Mouse (Mus musculus) lung, embryonic 15.5 days (tissue): Measurements from ENCODE around the gene Zc3h10. TPM values are rescaled to one million over a fixed set of nuclear protein-coding genes. Genes with fewer than 3 reads are reported as not detected.
A peak's percentile ranks its signal among the peaks of the same experiment; 100 is the strongest.

Experiments used
- ATAC-seq: fragments of 200-750 bp; cut with Nextera tagmentation; 2 replicates; pipeline ENCODE4 v1.8.0; 2017; ENCODE audit warnings: moderate number of reproducible peaks, borderline replicate concordance; ENCODE audit not compliant: low FRiP score, low TSS enrichment; ENCODE audit errors: extremely low read depth
- H3K27ac ChIP-seq: fragments of 300-500 bp; sonication (generic); 2 replicates; pipeline ENCODE4 v1.5.1; 2015; ENCODE audit warnings: moderate library complexity, mild to moderate bottlenecking, inconsistent platforms
- H3K27me3 ChIP-seq: fragments of 300-500 bp; sonication (generic); 2 replicates; pipeline ENCODE4 v1.6.1; 2015; ENCODE audit warnings: inconsistent platforms
- H3K36me3 ChIP-seq: fragments of 300-500 bp; sonication (generic); 2 replicates; pipeline ENCODE4 v1.6.1; 2015; ENCODE audit warnings: inconsistent platforms
- H3K4me1 ChIP-seq: fragments of 300-500 bp; sonication (generic); 2 replicates; pipeline ENCODE4 v1.6.1; 2015; ENCODE audit warnings: inconsistent platforms
- H3K4me2 ChIP-seq: fragments of 300-500 bp; sonication (generic); 2 replicates; pipeline ENCODE4 v1.6.1; 2015; ENCODE audit warnings: inconsistent platforms, mild to moderate bottlenecking, moderate library complexity
- H3K4me3 ChIP-seq: fragments of 300-500 bp; sonication (generic); 2 replicates; pipeline ENCODE4 v1.5.1; 2015; ENCODE audit warnings: mild to moderate bottlenecking, inconsistent platforms
- H3K9ac ChIP-seq: fragments of 300-500 bp; sonication (generic); 2 replicates; pipeline ENCODE4 v1.6.1; 2015; ENCODE audit warnings: inconsistent platforms
- H3K9me3 ChIP-seq: fragments of 300-500 bp; sonication (generic); 2 replicates; pipeline ENCODE4 v1.6.1; 2016; ENCODE audit warnings: inconsistent platforms
- WGBS: fragments of 180-500 bp; shearing (Covaris S2); methylation state at CpG from one replicate; pipeline ENCODE4 v1.1.7; 2015; 5-methylcytosine and 5-hydroxymethylcytosine counted together
- polyA plus RNA-seq: library from polyadenylated mRNA; unstranded; fragments of >200 nt; fragmentation: Nextera tagmentation; extraction: Ambion mirVana; gene quantifications from 2 replicates; pipeline ENCODE4 v1.2.1, GENCODE M21; 2015

Zc3h10 gene
- polyA plus RNA-seq, 1 experiment from 2014 or later = 14.9 TPM

- Histone ChIP-seq H3K9ac (no peak overlapping the region), H3K27ac (no peak overlapping the region), H3K4me1 (peaks cover 11% of the 10 kb centered on the region; the same call in 1 of the 2 replicates), H3K36me3 (no peaks in the 10 kb centered on the region), H3K9me3 (no peaks in the 10 kb centered on the region), H3K4me2 (no peak overlapping the region), H3K27me3 (no peaks in the 10 kb centered on the region), H3K4me3 (no peak overlapping the region)
- 69% methylated on average over 3 of the region's 3 CpGs for WGBS
- no peak for ATAC-seq
Observed at GRCm38 (mm10) chr10:128504012-128504411, 43.6 kb downstream of the Zc3h10 start.

GRCm38 (mm10) chr10:128503532-128503931 lies 44.0 kb downstream of the Zc3h10 start:
- Histone ChIP-seq H3K4me3 (no peak overlapping the region), H3K27ac (no peak overlapping the region), H3K9me3 (no peaks in the 10 kb centered on the region), H3K4me2 (no peak overlapping the region), H3K4me1 (peaks cover 11% of the 10 kb centered on the region; the same call in 1 of the 2 replicates), H3K27me3 (no peaks in the 10 kb centered on the region), H3K9ac (no peak overlapping the region), H3K36me3 (no peaks in the 10 kb centered on the region)
- no peak for ATAC-seq
- 69% methylated on average over 8 of the region's 8 CpGs for WGBS

- Histone ChIP-seq H3K9me3 (no peaks in the 10 kb centered on the region), H3K4me1 (peaks cover 16% of the 10 kb centered on the region), H3K36me3 (no peaks in the 10 kb centered on the region), H3K4me3 (no peak overlapping the region), H3K9ac (no peak overlapping the region), H3K27me3 (no peaks in the 10 kb centered on the region), H3K4me2 (no peak overlapping the region), H3K27ac (no peak overlapping the region)
- WGBS = 69% methylated on average over 5 of the region's 5 CpGs
- ATAC-seq = no peak
Observed at GRCm38 (mm10) chr10:128502341-128502740, 45.2 kb downstream of the Zc3h10 start.

GRCm38 (mm10) chr10:128499116-128499671 lies 48.4 kb downstream of the Zc3h10 start:
- ATAC-seq = peak; percentile 36
- WGBS = 2% methylated on average over 21 of the region's 21 CpGs
- peak overlapping the region; percentile 75 for H3K4me2 ChIP-seq

GRCm38 (mm10) chr10:128498590-128498989 lies 49.0 kb downstream of the Zc3h10 start, which contains the start of gene Myl6b:
TSS of gene Myl6b (minus strand) at chr10:128498685.
- WGBS = under 1% methylated on average over 27 of the region's 27 CpGs
- peaks cover 22% of the 10 kb centered on the region for H3K4me1 ChIP-seq
- peak within 1 kb of the TSS; percentile 89 for H3K27ac ChIP-seq
- no peaks in the 10 kb centered on the region for H3K9me3 ChIP-seq
- peak within 1 kb of the TSS; percentile 75 for H3K4me2 ChIP-seq
- peak within 1 kb of the TSS; percentile 54 for H3K4me3 ChIP-seq
- ATAC-seq = peak; percentile 92
- H3K9ac ChIP-seq = peak within 1 kb of the TSS; percentile 45
- no peaks in the 10 kb centered on the region for H3K36me3 ChIP-seq
- H3K27me3 ChIP-seq = no peaks in the 10 kb centered on the region

More at GRCm38 (mm10) chr10:128499116-128499671, 48.4 kb downstream of the Zc3h10 start:
- Histone ChIP-seq H3K36me3 (no peaks in the 10 kb centered on the region), H3K27me3 (no peaks in the 10 kb centered on the region), H3K4me3 (peak overlapping the region; percentile 54), H3K9me3 (no peaks in the 10 kb centered on the region), H3K27ac (peak overlapping the region; percentile 89), H3K4me1 (peaks cover 22% of the 10 kb centered on the region), H3K9ac (peak overlapping the region; percentile 45)

GRCm38 (mm10) chr10:128497134-128497737 lies 50.3 kb downstream of the Zc3h10 start:
- Histone ChIP-seq H3K36me3 (no peaks in the 10 kb centered on the region), H3K9me3 (no peaks in the 10 kb centered on the region), H3K4me1 (peaks cover 25% of the 10 kb centered on the region), H3K9ac (no peak overlapping the region), H3K4me3 (no peak overlapping the region), H3K4me2 (no peak overlapping the region), H3K27me3 (no peaks in the 10 kb centered on the region), H3K27ac (no peak overlapping the region)
- WGBS = 34% methylated on average over 6 of the region's 6 CpGs
- ATAC-seq = no peak

- no peak for ATAC-seq
- H3K9me3 ChIP-seq = no peaks in the 10 kb centered on the region
- H3K9ac ChIP-seq = no peak overlapping the region
- no peak overlapping the region for H3K4me3 ChIP-seq
- no peaks in the 10 kb centered on the region; the same call in 1 of the 2 replicates for H3K36me3 ChIP-seq
- H3K4me1 ChIP-seq = peaks cover 31% of the 10 kb centered on the region
- H3K4me2 ChIP-seq = no peak overlapping the region
- 34% methylated on average over 6 of the region's 6 CpGs for WGBS
- no peak overlapping the region for H3K27ac ChIP-seq
- no peaks in the 10 kb centered on the region for H3K27me3 ChIP-seq
Observed at GRCm38 (mm10) chr10:128496509-128497077, 51.0 kb downstream of the Zc3h10 start.

- Histone ChIP-seq H3K9me3 (no peaks in the 10 kb centered on the region), H3K36me3 (peaks cover 6% of the 10 kb centered on the region), H3K27ac (no peak overlapping the region), H3K4me3 (no peak overlapping the region), H3K9ac (no peak overlapping the region), H3K27me3 (no peaks in the 10 kb centered on the region), H3K4me1 (peaks cover 38% of the 10 kb centered on the region), H3K4me2 (no peak overlapping the region)
- WGBS = 65% methylated on average over 4 of the region's 4 CpGs
- ATAC-seq = no peak
Observed at GRCm38 (mm10) chr10:128495903-128496302, 51.7 kb downstream of the Zc3h10 start.

GRCm38 (mm10) chr10:128495270-128495669 lies 52.3 kb downstream of the Zc3h10 start:
- H3K9me3 ChIP-seq = no peaks in the 10 kb centered on the region
- peaks cover 11% of the 10 kb centered on the region for H3K36me3 ChIP-seq
- peak overlapping the region; percentile 83 for H3K4me3 ChIP-seq
- H3K4me1 ChIP-seq = peaks cover 43% of the 10 kb centered on the region
- ATAC-seq = no peak
- WGBS = 54% methylated on average over 2 of the region's 2 CpGs
- peak overlapping the region; percentile 77 for H3K4me2 ChIP-seq
- H3K27ac ChIP-seq = no peak overlapping the region
- H3K27me3 ChIP-seq = no peaks in the 10 kb centered on the region
- peak overlapping the region; percentile 67; the same call in 1 of the 2 replicates for H3K9ac ChIP-seq

GRCm38 (mm10) chr10:128494667-128495245 lies 52.8 kb downstream of the Zc3h10 start:
- H3K36me3 ChIP-seq = peaks cover 16% of the 10 kb centered on the region
- peak overlapping the region; percentile 67 for H3K9ac ChIP-seq
- no peaks in the 10 kb centered on the region for H3K27me3 ChIP-seq
- no peaks in the 10 kb centered on the region for H3K9me3 ChIP-seq
- H3K4me1 ChIP-seq = peaks cover 42% of the 10 kb centered on the region
- H3K27ac ChIP-seq = peak overlapping the region; percentile 99
- peak overlapping the region; percentile 77 for H3K4me2 ChIP-seq
- peak overlapping the region; percentile 83 for H3K4me3 ChIP-seq
- WGBS = 47% methylated on average over 11 of the region's 11 CpGs
- ATAC-seq = no peak

- H3K4me1 ChIP-seq = peaks cover 37% of the 10 kb centered on the region
- peak within 1 kb of the TSS; percentile 83 for H3K4me3 ChIP-seq
- H3K9me3 ChIP-seq = no peaks in the 10 kb centered on the region
- peak within 1 kb of the TSS; percentile 77 for H3K4me2 ChIP-seq
- under 1% methylated on average over 45 of the region's 45 CpGs for WGBS
- peak within 1 kb of the TSS; percentile 84 for H3K9ac ChIP-seq
- H3K27me3 ChIP-seq = no peaks in the 10 kb centered on the region
- peaks cover 24% of the 10 kb centered on the region for H3K36me3 ChIP-seq
- ATAC-seq = peak; percentile 92
- peak within 1 kb of the TSS; percentile 99 for H3K27ac ChIP-seq
Observed at GRCm38 (mm10) chr10:128493695-128494666, 53.6 kb downstream of the Zc3h10 start, which contains the start of gene Myl6. TSS of gene Myl6 (minus strand) at chr10:128494145.
